Mouse (Mus musculus): ENCODE measurements at regions not wholly inside any gene's neighbourhood (a gene's known extent, or its start where the extent isn't known, plus 50 kb on each side); places are given as distances from the start of the nearest gene placed in this dataset.

DNA sequence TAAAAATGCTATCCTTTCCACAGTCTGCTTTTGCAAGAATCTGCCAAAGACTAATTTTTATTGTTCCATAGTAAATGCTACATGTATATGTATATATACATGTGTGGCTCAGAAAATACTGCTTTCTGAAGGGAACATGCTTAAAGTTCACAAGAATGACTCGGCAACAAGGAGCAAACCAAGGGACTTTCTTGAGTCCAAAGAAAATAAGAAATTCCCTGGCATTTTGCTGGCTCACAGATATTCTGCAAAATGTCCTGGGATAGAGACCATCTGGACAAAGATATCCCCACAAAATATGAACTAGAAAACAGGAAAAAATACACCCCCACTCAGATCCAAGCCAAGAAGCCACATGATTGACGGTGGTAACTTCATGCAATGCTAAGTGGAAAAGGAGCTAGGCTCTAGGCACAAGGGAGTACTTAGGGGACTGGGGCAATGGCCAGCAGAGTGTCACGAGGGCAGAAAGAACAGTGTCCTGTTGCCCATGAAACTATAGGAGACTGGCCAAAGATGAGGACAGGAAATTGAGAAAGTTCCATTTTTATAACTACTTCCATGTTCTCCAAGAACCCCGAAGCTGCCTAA lies 274.3 kb upstream of the Acvr2a start:
- peak; percentile 47 for DNase-seq

DNA sequence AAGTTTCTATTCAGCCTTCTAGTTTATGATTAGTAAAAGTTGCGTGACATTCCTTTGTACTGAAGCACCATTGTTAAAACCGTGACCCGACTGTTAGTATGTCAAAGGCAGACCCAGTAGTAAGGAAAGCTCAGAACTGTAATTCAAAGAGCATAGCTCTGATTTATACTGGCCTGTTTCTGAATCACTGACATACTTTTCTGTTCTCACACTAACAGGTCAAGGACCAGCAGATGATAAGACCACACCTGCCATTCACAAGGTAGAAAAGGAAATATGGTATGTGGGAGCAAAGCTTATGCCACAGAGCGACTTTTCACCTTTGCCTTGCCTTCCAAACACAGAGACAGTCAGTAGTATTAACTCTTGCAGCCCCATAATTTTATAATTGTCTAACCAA lies 269.5 kb upstream of the Acvr2a start:
- DNase-seq, result no peak

DNA sequence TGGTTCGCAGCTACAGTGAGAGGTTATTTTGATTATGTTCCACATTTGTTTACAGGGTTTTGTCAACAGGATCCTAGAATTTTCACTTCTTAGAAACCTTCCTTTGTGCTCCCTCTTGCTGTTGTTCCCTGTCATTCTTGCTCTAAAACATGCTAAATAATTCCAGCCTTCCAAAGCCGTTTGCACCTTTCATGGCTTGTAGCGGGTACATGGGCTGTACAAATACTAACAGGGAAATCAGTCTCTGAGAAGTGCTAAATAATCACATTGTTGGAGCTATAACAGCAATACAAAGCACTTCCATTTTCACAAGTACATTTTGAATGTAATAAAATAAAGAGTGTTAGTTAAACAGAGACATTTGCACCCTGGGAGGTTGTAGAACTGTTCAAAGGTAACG lies 268.8 kb upstream of the Acvr2a start:
- no peak for DNase-seq

DNA sequence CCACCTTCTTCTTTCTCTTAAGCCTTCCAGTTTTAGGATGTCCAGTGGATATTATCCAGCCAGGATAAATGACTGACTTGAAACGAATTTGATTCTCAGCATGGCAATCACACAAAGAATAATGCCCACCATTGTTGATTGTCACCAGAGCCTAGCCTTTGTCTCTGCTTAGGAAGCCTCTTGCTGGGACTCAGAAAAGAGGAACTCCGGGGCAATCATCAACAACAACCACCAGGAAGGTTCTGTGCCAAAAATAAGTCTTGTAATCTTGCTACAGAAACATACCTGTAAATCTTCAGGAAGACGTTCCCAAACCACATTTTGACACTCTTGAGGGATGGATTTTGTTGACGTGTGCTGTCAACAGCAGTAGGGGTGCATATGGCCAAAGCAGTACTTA lies 268.2 kb upstream of the Acvr2a start:
- DNase-seq, result no peak

DNA sequence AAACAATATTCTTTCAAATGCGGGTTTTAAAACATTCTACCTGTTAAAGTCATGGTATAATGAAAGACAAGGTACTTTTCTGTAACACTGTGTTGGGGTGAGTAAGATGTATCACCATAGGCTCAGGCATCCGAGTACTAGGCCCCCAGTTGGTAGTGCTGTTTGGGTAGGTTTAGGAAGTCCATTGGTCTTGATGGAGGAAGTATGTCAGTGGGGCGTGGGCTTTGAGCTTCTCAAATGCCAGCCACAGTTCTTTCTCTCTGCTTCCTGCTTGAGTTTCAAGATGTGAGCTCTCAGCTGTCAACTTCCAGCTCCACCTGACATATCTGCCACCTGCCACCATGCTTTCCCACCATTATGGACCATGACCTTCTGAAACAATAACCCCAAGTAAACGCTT lies 267.7 kb upstream of the Acvr2a start:
- no peak for DNase-seq

DNA sequence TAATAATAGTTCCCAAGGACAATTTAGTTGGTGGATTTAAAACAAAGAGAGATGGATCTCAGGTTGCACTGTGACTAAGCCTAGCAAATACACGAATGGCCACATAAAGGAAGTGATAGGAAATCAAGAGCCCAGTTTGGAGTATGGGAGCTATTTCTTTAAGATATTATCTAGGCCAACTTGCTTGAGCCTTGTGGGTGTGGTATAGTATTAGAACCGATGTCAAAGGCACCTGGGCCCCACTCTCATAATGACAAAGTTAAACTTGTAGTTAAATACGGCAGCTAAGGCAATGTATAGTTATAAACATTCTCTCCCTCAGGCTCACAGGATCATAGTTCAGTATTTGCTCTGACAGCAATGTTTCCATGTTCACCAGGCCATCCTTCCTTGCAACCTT lies 257.3 kb upstream of the Acvr2a start:
- no peak for DNase-seq

DNA sequence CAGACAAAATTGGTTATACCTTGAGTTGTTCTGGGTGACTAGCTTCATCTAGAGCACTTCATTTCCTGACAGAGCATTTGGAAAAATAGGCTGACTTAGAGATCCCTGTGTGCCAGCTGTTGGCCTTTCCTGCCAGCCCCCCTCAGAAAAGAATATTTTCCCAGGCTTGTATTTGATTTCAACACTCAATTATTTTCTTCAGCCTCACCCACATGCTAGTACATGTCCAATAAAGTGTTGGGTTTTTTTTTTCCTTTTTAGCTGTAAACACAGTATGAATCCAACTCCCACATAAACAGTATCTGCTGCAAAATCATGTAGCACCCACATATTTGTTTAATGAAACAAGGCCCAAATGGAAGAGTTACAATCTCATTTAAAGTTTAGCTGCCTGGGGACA lies 256.8 kb upstream of the Acvr2a start:
- no peak for DNase-seq

DNA sequence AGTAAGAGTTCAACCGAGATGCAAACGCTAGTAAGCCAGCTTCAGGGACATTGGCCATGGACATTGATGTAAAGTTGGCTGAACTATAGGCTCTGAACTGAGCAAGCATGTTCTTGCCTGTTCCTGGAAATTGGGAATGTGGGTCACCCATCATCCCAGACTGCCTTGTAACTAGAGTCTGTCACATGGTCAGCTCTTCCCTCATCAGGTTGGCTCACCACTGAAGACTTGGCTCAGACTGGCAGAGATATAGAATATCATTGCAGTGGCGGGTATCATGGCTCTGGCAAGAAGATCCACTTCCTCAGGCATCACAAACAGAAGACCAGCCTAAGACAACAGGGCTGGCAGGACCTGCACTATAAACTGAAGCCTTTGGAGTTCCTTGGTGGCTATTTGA lies 255.3 kb upstream of the Acvr2a start:
- DNase-seq, result no peak

DNA sequence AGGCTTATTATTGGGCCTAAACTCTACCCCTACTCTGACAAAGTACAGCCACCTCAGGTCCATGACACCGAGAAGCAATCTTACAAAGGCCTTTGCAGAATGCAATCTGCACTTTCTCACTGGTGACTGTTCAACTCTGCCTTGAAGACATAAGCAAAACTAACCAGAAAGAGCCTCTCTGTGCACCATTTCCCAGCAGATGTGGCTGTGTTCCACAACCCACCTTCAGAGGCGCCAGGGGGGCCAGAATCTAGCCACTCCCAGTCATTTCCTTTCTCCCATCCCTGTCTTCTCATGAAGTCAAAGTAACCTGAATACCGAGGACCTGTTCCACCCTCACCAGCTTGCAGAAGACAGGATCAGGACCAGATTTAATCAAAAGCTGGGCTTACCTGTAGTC lies 250.3 kb upstream of the Acvr2a start:
- no peak for DNase-seq

DNA sequence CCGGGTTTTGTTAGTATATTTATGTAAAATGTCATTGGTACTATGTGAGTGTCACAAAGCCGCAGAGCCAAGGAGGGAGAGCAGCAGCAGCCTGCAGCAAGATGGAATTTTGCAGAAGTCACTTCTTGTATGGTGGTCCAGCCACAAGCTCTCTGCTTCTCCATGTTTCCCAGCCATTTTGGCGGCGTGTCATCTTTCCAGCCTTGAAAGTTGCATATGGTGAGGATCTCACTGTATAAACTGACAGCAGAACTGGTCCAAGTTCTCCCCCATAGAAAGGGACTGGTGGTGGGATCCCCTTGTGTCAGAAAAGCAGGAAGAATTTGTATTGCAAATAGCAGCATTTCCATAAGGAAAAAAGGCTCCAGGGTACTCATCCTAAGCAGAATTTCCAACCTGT lies 249.7 kb upstream of the Acvr2a start:
- no peak for DNase-seq

DNA sequence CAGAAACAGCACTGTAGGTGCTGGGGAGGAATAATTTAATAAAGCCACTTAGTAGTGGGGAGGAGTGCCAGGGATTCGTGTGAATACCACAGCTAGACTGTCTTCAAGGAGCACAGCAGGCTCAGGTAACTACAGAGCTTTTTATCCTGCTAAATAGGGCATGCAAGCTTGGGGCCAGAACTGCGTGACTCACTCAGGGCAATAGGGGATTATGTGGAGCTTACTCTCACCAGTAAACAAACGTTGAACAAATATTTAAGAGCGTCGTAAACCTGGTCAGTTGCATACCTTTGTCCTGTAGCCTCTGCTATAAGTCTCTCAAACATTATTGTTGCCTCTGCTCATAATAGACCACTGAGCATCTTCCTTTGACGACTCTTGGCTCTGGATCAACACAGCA lies 246.0 kb upstream of the Acvr2a start:
- DNase-seq, result no peak

DNA sequence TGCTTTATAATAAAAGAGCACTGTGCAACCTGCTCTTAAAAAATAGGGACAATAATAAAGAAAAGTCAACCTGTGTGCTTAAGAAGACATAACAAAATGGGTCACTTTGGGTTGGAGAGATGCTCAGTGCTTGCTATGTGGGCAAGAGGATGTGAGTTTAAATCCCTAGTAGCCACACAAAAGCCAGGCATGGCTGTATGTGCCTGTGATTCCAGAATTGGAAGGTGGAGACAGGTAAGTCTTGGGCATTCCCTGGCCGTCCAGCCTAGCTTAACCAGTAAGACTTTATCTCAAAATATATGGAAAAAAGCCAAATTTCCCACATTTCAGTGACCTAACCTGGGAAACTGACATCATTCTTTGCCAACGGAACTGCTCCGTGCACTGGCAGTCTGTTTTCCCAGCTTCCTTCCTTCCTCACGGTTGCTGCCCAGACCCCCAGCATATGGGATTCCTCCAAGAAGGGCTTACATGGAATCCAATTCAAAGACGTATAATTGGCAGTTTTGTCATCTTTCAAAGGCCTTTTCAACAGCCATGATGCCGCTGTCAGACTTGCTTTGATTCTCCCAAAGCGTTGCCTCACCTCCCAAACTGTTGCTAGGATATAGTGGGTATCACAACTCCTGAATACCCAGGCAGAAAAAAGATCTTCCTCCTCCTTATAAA lies 227.6 kb upstream of the Acvr2a start:
- no peak for DNase-seq

DNA sequence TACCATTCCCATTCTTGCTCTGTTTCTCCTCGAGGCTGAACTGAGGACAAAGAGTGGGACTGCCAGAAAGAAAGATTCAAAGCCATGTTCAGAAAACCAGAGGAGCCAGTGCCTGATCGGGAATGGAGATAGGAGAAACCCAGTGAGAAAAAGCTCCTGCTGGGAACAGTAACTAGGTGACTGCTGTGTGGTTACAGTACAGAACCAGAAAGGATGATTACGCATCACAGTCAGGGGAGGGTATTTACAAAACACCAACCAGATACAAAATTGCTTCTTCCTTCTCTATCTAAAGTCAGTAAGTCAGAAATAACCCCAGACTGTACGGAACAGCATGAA lies 227.1 kb upstream of the Acvr2a start:
- DNase-seq, result no peak

DNA sequence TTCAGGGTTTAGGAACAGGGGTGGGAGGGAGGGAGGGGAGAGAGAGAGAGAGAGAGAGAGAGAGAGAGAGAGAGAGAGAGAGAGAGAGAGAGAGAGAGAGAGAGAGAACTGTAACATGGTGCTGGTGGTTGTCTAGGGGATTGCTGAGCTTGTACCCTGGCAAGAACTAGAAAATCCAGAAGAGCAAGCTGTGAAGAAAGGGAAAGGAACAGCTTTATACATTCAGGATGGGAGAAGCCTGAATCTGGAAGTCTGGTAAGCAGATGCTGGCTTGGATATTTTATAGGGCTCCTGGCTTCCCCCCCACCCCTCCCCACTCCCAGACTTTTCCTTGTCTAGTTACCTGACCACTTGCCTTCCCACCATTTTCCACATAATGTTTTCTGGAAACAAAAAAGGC lies 224.2 kb upstream of the Acvr2a start:
- no peak for DNase-seq

DNA sequence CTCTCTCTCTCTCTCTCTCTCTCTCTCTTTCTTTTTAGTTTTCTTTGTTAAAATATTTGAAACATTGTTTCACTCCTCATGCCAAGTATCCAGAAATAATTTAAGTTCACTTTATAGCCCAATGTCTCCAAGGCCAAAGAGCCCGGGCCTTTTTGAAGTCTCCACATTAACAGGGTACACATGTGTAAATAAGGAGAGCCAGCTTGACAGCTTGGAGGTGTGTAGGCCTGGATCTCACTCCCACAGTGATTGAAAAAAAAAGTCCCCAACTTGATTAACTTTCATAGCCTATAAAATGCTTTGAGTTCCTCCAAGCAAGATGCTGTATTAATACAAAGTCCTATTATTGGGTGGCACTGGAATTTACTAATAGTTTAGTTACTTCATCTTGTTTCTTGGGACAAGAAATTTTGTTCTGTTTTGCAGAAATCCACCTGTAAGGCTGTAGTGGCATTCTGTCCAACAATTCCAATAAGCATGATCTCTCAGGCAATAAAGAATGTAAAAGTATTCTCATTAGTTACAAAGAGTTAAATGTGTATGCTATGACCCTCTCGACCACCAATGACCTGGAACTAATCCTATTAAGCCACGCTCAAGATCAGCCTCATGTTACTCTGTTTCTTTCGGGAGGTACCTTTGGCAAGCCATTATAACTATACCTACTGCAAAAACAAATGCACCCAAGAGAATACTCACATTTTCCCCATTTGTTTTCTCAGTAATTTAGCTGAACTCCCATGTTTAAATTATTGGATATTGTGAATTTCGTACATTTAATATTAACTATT lies 215.9 kb upstream of the Acvr2a start:
- no peak for DNase-seq

DNA sequence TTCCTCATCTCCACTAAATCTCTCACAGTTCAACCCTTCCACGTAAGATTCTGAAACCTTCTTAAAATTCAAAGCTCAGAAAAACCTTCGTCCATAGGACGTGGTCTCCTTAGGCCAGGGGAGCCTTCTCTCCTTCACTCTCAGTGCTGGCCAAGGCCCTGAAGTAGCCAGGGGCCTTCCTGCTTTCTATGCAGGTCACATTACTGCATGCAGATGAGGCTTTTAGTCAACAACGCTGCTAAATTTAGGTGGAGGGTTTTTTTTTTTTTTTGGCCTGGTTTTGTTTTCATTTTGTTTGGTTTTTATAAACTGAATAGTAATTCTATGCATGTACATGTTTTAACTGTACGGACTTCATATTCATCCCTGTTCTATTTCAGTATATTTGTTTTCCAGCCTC lies 214.5 kb upstream of the Acvr2a start:
- no peak for DNase-seq

DNA sequence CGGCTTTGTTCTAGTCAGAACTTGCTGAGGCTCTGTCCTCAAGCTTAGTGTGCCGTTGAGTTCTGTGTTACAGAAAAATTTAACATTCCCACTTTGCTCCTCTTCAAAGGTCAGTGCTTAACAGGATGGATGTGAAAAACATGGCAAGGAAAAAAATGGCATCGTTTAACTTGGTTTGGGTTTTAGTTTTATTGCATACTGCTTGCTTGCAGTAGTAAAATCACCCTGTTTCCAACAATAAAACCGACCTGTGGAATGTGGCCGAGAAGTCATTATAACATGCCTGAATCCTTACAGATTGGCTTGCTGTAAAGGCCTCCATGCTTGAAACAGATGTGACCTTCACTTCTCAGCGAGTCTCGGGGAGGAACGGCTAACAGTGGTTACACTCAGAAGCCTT lies 212.1 kb upstream of the Acvr2a start:
- no peak for DNase-seq

DNA sequence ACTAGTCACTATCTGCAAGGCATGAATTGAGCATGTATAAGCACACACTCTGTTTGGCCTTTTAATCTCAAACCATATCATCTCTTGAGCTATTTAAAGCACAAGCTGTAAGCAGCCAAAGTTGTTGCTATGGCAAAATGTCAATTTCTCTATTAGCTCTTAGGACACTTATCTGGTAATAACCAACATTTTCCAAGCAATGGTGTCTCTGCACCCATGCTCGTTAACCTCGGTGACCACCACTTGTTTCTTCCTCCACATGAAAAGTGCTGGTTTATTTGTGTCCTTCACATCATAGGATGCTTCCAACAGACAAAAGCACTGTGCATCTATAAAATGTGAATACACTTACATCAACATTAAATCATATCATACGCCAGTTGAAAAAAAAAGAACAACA lies 204.4 kb upstream of the Acvr2a start:
- DNase-seq, result no peak

DNA sequence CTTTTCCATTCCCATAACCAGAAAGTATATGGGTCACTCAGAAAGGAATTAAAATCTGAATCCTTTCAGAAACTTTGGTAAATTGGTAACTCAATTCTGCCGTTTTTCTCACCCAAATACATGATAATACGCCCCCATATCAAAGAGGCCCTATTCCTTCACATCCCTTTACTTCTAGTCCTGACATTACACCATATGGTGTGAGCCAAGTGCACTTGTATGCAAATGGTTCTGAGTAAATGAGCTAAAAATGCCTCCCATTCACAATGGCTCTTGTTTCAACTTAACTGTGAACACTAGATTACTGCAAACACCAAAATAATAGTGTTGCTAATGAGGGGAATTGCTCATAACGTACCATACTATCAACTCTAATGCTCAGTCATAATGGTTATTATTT lies 201.7 kb upstream of the Acvr2a start:
- DNase-seq, result no peak

DNA sequence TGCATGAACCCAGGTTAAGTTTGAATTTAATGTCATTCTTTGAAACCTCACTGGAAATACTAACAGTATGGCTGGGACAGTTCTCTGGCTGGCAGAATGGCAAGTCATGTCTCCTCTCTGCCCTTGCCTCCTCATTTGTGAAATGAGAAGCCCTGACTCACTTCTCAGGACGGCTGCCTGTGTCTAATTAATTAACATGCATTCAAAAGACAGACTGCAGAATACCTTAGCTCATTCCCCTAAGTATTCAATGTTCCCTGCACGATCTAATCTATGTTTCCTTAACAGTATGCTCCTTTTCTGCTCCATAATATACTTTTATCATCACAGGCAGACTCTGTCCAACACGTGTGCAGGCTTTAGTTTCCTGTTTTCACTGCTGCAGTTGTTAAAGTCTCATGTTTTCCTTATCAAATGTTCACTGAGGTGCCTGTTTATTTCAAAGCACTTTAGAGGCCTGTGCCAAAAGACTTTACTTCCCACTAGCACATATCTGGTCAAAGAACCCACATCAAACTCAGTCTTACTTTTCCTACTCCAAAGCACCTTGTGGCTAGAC lies 196.7 kb upstream of the Acvr2a start:
- DNase-seq, result no peak

DNA sequence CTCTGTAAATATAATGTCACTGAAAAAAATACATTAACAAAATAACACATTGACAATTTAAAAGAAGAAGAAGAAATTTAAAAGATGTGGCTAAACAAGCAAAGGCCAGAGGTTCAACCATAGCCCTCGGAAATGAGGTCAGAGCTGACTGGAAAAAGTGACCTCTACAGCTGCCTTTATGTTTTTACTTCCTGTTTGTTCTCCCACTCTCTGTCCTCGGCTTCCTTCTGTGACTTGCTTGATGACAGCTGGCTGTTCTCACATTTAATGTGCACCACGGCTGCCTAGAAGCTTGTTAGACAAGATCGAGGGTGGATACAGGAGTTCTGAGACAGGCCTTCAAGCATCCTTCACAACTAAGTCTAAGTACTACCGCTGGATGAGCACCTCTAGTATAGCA lies 194.9 kb upstream of the Acvr2a start:
- DNase-seq, result no peak

DNA sequence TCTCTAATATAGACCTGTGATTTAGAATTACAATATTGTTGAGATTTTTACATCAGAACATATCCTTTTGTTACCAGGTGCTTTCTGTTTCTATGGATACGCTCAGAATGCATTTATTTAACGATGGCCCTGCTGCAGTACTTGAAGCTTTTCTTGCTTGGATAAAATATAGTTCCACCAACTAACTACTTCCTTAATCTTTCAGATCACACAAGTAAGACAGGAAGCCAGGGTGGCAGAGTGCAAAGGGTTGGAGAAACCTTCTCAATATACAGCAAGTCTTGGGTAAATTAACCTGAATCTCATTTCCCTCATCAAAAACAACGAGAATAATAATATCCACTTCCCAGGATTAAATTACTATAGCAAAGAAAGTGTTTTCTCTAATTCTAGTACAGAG lies 193.1 kb upstream of the Acvr2a start:
- DNase-seq, result no peak

DNA sequence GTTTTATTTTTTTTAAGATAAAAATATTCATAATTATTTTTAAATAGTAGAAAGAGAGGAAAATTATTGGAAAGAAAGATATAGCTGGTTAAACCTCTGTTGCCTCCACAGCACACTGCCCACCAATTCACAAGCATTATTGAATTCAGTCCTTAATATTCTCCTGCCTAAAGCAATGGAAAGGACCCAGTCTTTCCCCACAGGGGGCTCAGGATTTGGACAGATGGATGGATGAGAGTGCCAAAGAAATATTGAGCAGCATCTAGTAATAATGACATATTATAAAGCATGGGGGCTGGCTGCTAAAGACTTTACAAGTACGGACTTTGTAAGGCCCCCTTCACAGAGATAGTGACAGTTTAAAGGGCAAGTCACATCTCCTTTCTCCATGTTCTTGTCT lies 191.6 kb upstream of the Acvr2a start:
- DNase-seq, result no peak

DNA sequence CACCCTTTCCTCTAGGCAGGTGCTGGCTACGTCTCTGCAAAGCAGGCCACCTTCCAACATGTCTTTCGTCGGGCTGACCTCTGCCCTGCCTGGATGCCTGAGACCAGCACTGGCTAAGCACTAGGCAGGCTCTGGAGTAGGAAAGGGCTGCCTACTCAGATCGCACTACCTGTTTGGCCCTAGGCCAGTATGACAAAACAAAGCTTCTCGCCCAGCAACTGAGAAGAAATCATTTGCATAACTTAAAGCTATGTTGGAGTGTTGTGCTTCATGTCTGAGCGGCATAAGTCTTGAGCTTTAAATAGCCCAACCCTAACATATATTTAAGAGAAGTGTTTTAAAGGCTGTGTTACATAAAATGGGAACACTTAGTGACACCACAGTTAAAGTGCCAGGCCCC lies 189.9 kb upstream of the Acvr2a start:
- DNase-seq, result peak; percentile 9

All from adrenal gland, adult 2 months (tissue).